Mouse (Mus musculus): ENCODE data around the gene Nfib. TPM values are rescaled to one million over a fixed set of nuclear protein-coding genes. Genes with fewer than 3 reads are reported as not detected.

Gene Nfib
- polyA plus RNA-seq, 1 experiment = 7.7 TPM

DNA sequence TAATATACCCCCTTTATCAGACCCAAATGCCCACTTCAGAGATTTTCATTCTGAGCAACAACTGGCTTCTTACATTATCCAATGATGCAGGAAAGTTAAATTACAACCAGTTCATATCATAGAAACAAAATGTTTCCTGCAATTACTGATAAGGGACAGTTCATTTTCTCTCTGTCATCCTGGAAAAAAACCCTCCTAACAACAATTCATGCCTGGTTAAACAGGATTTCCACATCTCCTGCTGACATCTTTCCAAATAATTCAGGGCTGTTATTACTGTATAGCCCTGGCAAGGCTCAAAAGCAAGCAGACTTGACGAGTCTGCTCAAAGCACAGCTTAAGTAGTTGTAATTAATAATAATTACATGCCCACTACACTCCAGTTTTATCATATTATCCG lies 86.5 kb downstream of the Nfib start:
- Histone ChIP-seq H3K36me3 (ENCODE audit: control insufficient read depth, insufficient read depth) (no peaks in the 10 kb centered on the region), H3K4me2 (ENCODE audit: low read depth) (no peak overlapping the region), H3ac (ENCODE audit: control insufficient read depth, insufficient read length) (no peak overlapping the region), H3K27me3 (ENCODE audit: control insufficient read depth, insufficient read depth, insufficient read length) (no peaks in the 10 kb centered on the region), H3K79me2 (ENCODE audit: control insufficient read depth, insufficient read depth) (no peaks in the 10 kb centered on the region), H3K4me3 (no peak overlapping the region)
- no peak for TF ChIP-seq REST (IDR thresholded peaks at IDR 0.05; ENCODE audit: insufficient read depth, insufficient read length)
- TF ChIP-seq POLR2A (IDR thresholded peaks at IDR 0.05; ENCODE audit: insufficient read length, low read depth) = no peak
- no peak for TF ChIP-seq MAX (IDR thresholded peaks at IDR 0.05; ENCODE audit: low read depth)
- no peak for TF ChIP-seq POLR2AphosphoS2 (IDR thresholded peaks at IDR 0.05; ENCODE audit: insufficient read length, low read depth)
- no peak for TF ChIP-seq CEBPB (IDR thresholded peaks at IDR 0.05; ENCODE audit: insufficient read depth, poor library complexity, severe bottlenecking)
- TF ChIP-seq TCF3 (IDR thresholded peaks at IDR 0.05; ENCODE audit: insufficient read length, low read depth) = no peak
- TF ChIP-seq MYOD1 (IDR thresholded peaks at IDR 0.05; ENCODE audit: control insufficient read depth in 1 of 3, insufficient read length in 2 of 3, low read depth in 2 of 3) = no peak
- no peak for TF ChIP-seq SRF (IDR thresholded peaks at IDR 0.05; ENCODE audit: control insufficient read depth, insufficient read length, low read depth)
- TF ChIP-seq E2F4 (IDR thresholded peaks at IDR 0.05; ENCODE audit: insufficient read depth) = no peak
- no peak for TF ChIP-seq TCF12 (IDR thresholded peaks at IDR 0.05; ENCODE audit: insufficient read depth, poor library complexity, severe bottlenecking)
- no peak for TF ChIP-seq MYOG (IDR thresholded peaks at IDR 0.05; ENCODE audit: control insufficient read depth in 1 of 3, insufficient read depth in 1 of 3, insufficient read length in 2 of 3, low read depth in 2 of 3)
- no peak for TF ChIP-seq USF1 (IDR thresholded peaks at IDR 0.05; ENCODE audit: low read depth)

DNA sequence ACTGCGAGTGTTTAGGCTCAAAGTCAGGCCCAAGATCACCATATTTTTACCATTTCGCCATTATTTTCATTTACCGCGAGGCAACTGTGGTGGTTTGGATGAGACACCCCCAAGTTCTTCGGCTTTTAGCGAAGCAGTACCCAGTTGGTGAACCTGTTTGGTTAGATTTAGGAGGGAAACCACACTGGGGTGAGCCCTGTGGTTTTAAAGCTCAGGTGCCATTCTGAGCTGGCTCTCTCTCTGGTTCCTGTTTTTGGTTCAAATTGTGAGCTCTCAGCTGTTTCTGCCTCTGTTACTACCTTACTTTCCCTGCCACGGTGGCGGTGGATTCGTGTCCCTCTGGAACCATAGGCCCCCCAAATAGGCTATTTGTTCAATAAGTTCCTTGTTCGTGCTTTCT lies 88.3 kb downstream of the Nfib start:
- Histone ChIP-seq H3ac (ENCODE audit: control insufficient read depth, insufficient read length) (no peak overlapping the region), H3K79me2 (ENCODE audit: control insufficient read depth, insufficient read depth) (no peaks in the 10 kb centered on the region), H3K4me3 (no peak overlapping the region), H3K4me2 (ENCODE audit: low read depth) (no peak overlapping the region), H3K27me3 (ENCODE audit: control insufficient read depth, insufficient read depth, insufficient read length) (no peaks in the 10 kb centered on the region), H3K36me3 (ENCODE audit: control insufficient read depth, insufficient read depth) (no peaks in the 10 kb centered on the region)
- TF ChIP-seq SRF (IDR thresholded peaks at IDR 0.05; ENCODE audit: control insufficient read depth, insufficient read length, low read depth) (no peak), MYOG (IDR thresholded peaks at IDR 0.05; ENCODE audit: control insufficient read depth in 1 of 3, insufficient read depth in 1 of 3, insufficient read length in 2 of 3, low read depth in 2 of 3) (no peak)

DNA sequence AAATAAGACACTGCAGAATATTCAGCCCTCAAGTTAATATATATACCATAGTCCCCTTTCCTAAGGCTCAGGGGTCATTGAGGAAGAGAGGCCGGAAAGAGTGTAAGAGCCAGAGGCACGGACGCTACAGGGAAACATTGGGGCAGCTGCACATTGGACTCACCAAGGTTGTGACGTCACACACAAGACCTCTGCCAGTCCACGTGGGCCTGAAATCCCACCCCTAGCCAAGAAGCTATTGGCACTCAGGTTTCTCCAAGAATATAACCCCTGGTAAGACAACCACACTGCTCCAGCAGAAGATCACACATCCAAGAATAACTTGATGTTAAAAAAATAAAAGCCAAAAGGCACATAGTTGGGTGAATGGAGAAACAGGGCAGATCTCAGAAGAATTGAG lies 89.8 kb downstream of the Nfib start:
- Histone ChIP-seq H3K27me3 (ENCODE audit: control insufficient read depth, insufficient read depth, insufficient read length) (no peaks in the 10 kb centered on the region), H3K4me2 (ENCODE audit: low read depth) (no peak overlapping the region), H3ac (ENCODE audit: control insufficient read depth, insufficient read length) (no peak overlapping the region), H3K4me3 (no peak overlapping the region), H3K79me2 (ENCODE audit: control insufficient read depth, insufficient read depth) (no peaks in the 10 kb centered on the region), H3K36me3 (ENCODE audit: control insufficient read depth, insufficient read depth) (no peaks in the 10 kb centered on the region)
- TF ChIP-seq E2F4 (IDR thresholded peaks at IDR 0.05; ENCODE audit: insufficient read depth) (no peak), MYOD1 (IDR thresholded peaks at IDR 0.05; ENCODE audit: control insufficient read depth in 1 of 3, insufficient read length in 2 of 3, low read depth in 2 of 3) (no peak), USF1 (IDR thresholded peaks at IDR 0.05; ENCODE audit: low read depth) (no peak), POLR2AphosphoS2 (IDR thresholded peaks at IDR 0.05; ENCODE audit: insufficient read length, low read depth) (no peak), CEBPB (IDR thresholded peaks at IDR 0.05; ENCODE audit: insufficient read depth, poor library complexity, severe bottlenecking) (no peak), TCF3 (IDR thresholded peaks at IDR 0.05; ENCODE audit: insufficient read length, low read depth) (no peak), MYOG (IDR thresholded peaks at IDR 0.05; ENCODE audit: control insufficient read depth in 1 of 3, insufficient read depth in 1 of 3, insufficient read length in 2 of 3, low read depth in 2 of 3) (no peak), SRF (IDR thresholded peaks at IDR 0.05; ENCODE audit: control insufficient read depth, insufficient read length, low read depth) (no peak), MAX (IDR thresholded peaks at IDR 0.05; ENCODE audit: low read depth) (no peak), POLR2A (IDR thresholded peaks at IDR 0.05; ENCODE audit: insufficient read length, low read depth) (no peak), TCF12 (IDR thresholded peaks at IDR 0.05; ENCODE audit: insufficient read depth, poor library complexity, severe bottlenecking) (no peak), REST (IDR thresholded peaks at IDR 0.05; ENCODE audit: insufficient read depth, insufficient read length) (no peak)

DNA sequence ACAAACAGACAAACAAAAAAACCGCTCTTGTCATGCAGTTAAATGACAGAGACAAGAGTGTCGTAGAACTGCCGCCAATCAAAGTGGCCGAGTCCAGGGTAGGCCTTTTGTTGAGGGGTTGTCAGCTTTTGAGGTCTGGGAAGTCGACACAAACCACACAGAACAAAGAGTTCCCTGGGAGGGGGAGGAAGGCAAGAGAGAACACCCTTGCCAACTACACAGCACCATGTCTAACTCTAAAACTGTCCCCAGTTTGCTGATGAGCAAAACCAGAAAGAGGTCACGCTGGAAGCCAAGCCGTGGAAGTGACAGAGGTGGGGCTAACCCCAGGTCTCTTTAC lies 91.1 kb downstream of the Nfib start:
- Histone ChIP-seq H3ac (ENCODE audit: control insufficient read depth, insufficient read length) (no peak overlapping the region), H3K4me2 (ENCODE audit: low read depth) (no peak overlapping the region), H3K36me3 (ENCODE audit: control insufficient read depth, insufficient read depth) (no peaks in the 10 kb centered on the region), H3K27me3 (ENCODE audit: control insufficient read depth, insufficient read depth, insufficient read length) (no peaks in the 10 kb centered on the region), H3K79me2 (ENCODE audit: control insufficient read depth, insufficient read depth) (no peaks in the 10 kb centered on the region), H3K4me3 (no peak overlapping the region)
- no peak for TF ChIP-seq POLR2AphosphoS2 (IDR thresholded peaks at IDR 0.05; ENCODE audit: insufficient read length, low read depth)

DNA sequence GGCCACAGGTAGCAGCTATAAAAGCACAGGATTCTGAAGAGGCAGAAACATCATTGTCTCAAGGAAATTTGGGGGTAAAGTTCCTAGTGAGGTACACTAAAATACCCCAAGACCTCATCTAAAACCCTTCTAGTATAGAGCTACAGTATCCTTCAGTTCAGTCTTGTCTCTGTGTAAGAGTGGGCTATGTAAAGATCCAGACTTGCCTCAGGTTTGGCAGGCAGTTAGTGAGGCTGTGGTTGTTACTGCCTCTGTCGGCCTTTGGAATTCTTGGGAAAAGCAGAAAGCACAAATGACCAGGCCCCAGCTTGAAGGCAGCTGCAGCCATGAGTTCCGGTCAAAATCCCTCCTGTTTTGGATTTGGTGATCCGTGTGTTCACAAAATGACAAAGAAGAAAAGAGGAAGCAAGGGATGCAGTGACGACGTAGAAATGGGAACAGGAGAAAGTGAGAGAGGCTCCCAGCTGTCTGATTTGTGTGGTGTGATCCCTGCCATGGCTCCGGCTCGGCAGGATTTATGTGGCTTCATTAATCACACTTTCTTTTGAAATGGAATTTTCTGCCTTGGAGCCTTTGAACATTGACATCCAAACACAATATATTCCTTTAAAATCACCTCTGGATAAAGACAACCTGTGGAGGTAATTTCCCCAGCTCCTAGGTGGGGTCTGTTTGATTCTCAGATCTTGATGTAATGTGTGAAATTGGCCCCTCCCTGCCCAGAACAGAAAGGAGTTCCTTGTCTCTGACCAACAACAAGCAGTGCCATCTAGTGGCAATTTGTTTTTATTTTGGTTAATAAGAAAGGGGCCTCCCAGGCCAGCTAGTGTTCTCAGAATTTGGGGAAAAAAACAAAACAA lies 91.7 kb downstream of the Nfib start:
- TF ChIP-seq CEBPB (IDR thresholded peaks at IDR 0.05; ENCODE audit: insufficient read depth, poor library complexity, severe bottlenecking) = no peak
- TF ChIP-seq SRF (IDR thresholded peaks at IDR 0.05; ENCODE audit: control insufficient read depth, insufficient read length, low read depth) = no peak
- no peak for TF ChIP-seq POLR2AphosphoS2 (IDR thresholded peaks at IDR 0.05; ENCODE audit: insufficient read length, low read depth)
- TF ChIP-seq TCF3 (IDR thresholded peaks at IDR 0.05; ENCODE audit: insufficient read length, low read depth) = no peak
- no peak for TF ChIP-seq POLR2A (IDR thresholded peaks at IDR 0.05; ENCODE audit: insufficient read length, low read depth)
- no peak for TF ChIP-seq MYOG (IDR thresholded peaks at IDR 0.05; ENCODE audit: control insufficient read depth in 1 of 3, insufficient read depth in 1 of 3, insufficient read length in 2 of 3, low read depth in 2 of 3)
- no peak for TF ChIP-seq REST (IDR thresholded peaks at IDR 0.05; ENCODE audit: insufficient read depth, insufficient read length)
- TF ChIP-seq MYOD1 (IDR thresholded peaks at IDR 0.05; ENCODE audit: control insufficient read depth in 1 of 3, insufficient read length in 2 of 3, low read depth in 2 of 3) = no peak
- no peak for TF ChIP-seq USF1 (IDR thresholded peaks at IDR 0.05; ENCODE audit: low read depth)
- no peak for TF ChIP-seq TCF12 (IDR thresholded peaks at IDR 0.05; ENCODE audit: insufficient read depth, poor library complexity, severe bottlenecking)
- H3K4me2 ChIP-seq (ENCODE audit: low read depth) = no peak overlapping the region
- H3K4me3 ChIP-seq = no peak overlapping the region
- no peaks in the 10 kb centered on the region for H3K79me2 ChIP-seq (ENCODE audit: control insufficient read depth, insufficient read depth)
- no peak overlapping the region for H3ac ChIP-seq (ENCODE audit: control insufficient read depth, insufficient read length)
- no peaks in the 10 kb centered on the region for H3K27me3 ChIP-seq (ENCODE audit: control insufficient read depth, insufficient read depth, insufficient read length)
- H3K36me3 ChIP-seq (ENCODE audit: control insufficient read depth, insufficient read depth) = no peaks in the 10 kb centered on the region

Data from myocyte (in vitro differentiated cells).